Mouse (Mus musculus) heart, postnatal 4 days (tissue): ENCODE data around the gene Zc3hav1. TPM values are rescaled to one million over a fixed set of nuclear protein-coding genes. Genes with fewer than 3 reads are reported as not detected.

ENCODE experiments used
- DNase-seq: peaks from one replicate; pipeline ENCODE4 v3.0.0; 2021
- total RNA-seq, 2 experiments: library from RNA; stranded (reverse); gene quantifications; 2 replicates each; pipeline ENCODE4 v1.2.3; 2021

Gene Zc3hav1
- total RNA-seq, 2 experiments from 2014 or later, result 20.5 to 21.6 TPM

- DNase-seq, result no peak
Observed at GRCm38 (mm10) chr6:38352451-38352850, 2.0 kb downstream of the Zc3hav1 start.

DNA sequence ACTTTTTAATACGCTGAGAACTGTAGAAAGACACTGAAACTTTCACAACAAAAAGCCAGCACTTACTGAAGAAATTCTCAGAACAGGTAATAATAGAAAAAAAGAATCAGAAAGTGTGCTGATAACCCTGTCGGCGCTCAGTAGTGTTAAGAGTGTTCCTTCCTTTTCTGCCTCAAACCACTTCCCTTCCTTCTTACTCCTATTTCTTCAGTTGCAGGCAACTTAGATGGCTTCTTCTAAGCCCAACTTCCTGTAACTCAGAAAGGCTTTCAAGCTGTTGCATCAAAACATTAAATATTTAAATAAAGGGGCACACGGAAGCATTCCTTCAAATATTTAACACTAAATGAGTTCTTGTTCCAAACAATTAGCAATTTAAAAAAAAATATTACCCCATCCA lies 2.5 kb downstream of the Zc3hav1 start:
- no peak for DNase-seq

- no peak for DNase-seq
Observed at GRCm38 (mm10) chr6:38349806-38350205, 4.6 kb downstream of the Zc3hav1 start.

GRCm38 (mm10) chr6:38348811-38349453 lies 5.5 kb downstream of the Zc3hav1 start:
- no peak for DNase-seq

GRCm38 (mm10) chr6:38347875-38348274 lies 6.5 kb downstream of the Zc3hav1 start:
- DNase-seq, result no peak

DNA sequence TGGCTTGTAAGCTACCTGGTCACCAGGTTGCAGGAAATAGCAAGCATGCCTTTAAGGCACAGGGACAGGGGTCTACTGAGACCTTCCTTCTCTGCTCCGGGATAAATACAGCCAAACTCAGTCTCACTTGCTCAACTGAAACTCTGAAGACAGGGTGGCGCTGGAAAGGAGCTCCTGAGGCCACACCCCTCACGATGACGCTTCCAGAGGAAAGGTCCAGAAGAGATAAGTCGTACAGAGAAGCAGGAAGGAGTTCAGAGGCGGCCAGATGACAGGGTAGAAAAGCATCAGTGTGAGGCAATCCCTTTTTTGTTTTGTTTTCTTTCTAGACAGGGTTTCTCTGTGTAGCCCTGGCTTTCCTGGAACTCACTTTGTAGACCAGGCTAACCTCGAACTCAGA lies 8.6 kb downstream of the Zc3hav1 start:
- DNase-seq, result peak; percentile 48

DNA sequence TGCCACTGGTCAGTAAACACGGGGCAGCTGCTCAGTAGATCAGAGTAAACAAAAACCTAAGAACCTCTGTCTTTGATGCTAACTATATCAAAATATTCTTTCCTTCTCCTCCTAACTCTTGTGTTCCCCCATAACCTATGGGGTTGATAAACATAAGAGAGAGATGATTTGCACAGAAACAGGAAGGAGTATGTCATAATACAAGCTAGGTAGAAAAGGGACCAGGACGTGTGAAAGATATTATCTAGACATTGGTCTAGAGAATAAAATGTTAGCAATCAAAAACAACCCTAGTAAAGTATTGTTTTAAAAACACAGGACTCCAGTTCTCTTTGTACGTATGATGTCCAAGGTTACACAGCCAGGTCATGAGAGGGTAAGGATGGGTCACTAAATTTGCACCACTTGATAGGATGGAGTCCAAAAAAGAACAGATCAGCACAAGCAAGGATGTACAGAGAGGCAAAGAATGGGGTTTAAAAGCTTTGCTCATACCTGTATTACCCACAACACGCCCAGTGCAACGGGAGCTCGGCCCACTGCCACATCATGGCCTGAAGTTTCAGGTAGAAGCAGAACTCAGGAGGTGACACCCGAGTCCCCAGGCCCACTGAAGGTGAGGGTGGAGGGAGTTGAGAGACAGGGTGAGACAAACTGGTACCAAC lies 10.3 kb downstream of the Zc3hav1 start:
- DNase-seq, result no peak

GRCm38 (mm10) chr6:38343581-38343980 lies 10.8 kb downstream of the Zc3hav1 start:
- no peak for DNase-seq

DNA sequence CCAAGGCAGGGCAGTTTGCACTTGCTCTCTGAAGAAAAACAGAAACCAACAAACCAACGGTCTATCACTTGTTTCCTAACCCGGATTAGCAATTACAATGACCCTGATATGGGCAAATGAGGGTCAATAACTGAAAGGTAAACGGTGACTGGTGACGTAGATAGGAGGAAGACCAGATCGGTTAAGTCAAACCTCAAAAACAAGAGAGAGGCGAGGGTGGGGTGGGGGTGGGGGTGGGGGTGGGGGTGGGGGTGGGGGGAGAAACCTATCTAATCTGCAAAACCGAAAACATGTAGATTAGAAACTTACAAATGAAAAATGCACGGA lies 11.8 kb downstream of the Zc3hav1 start:
- no peak for DNase-seq

GRCm38 (mm10) chr6:38341751-38342665 lies 12.4 kb downstream of the Zc3hav1 start:
- DNase-seq, result no peak

DNA sequence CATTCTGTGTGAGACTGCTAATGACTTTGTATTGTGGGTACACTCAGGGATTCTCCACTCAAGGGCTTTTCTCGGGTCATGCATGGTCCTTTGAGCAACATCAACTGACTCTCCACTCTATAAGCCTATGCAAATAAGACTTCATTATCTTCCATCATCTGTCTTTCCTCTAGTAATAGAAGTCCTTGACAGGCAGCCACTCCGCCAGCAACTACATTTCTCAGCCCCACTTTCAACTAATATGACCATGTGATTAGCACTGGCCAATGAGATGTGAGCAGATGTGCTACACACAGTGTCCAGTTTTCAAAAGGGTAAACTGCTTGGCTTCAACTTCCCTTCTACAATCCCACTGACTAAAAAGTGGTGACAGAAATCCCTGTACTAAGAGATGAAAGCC lies 15.3 kb downstream of the Zc3hav1 start:
- no peak for DNase-seq

GRCm38 (mm10) chr6:38337951-38338350 lies 16.5 kb downstream of the Zc3hav1 start:
- no peak for DNase-seq

GRCm38 (mm10) chr6:38337166-38337705 lies 17.2 kb downstream of the Zc3hav1 start:
- no peak for DNase-seq

DNA sequence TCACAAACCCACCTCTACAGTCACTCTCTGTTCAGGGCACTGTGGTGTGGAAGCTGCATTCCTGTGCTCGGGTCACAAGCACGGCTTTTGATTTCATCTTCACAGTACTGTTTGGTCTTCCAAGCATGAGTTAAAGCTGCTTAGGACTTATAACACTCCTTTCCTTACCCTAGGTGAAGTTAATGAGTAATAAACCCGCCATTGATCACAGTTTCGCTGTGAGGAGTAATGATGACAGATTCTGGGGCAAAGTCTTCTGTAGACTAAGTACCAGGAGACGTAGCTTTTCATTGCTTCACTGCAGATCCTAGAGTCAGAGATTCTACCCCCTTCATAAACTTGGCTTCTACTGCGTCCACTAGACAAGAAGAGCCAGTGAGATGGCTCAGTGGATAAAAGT lies 19.1 kb downstream of the Zc3hav1 start:
- no peak for DNase-seq

DNA sequence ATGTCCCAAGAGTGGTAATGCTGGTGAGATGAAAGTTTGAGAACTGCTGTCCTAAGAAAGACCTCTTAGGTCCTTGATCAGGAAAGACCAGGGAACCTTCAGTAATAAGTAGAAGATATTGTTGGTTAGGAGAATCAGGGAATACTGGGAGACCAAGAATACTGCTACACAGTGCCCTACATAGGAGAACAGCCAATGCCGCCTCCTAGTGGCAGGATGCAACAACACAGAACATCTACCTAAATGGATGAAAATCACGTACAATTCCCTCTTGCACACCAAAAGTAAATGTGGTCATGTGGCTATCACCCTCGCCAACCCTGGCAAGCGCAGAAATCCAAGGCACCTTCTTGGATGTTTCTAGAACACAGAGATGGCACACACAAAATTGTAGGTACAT lies 27.8 kb downstream of the Zc3hav1 start:
- peak; percentile 51 for DNase-seq

DNA sequence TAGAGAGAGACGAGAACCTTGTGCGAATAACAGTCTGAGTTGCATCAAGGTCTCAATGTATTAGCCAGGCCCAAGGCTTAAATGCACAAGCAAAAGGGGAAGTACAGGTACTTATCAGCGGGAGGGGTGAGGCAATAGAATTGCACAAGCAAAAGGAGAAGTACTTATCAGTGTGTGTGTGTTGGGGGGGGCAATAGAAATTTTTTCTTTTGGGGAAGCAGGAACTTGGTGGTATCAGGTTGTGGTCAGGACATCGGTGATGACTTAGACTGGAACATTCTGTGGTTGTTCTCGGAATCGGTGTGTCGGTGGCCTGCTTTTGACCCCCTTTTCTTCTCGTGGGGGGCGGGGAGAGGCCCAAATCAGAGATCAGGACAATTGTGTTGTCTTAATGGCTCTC lies 33.8 kb downstream of the Zc3hav1 start:
- DNase-seq, result no peak

GRCm38 (mm10) chr6:38316050-38316449 lies 38.4 kb downstream of the Zc3hav1 start:
- no peak for DNase-seq

DNA sequence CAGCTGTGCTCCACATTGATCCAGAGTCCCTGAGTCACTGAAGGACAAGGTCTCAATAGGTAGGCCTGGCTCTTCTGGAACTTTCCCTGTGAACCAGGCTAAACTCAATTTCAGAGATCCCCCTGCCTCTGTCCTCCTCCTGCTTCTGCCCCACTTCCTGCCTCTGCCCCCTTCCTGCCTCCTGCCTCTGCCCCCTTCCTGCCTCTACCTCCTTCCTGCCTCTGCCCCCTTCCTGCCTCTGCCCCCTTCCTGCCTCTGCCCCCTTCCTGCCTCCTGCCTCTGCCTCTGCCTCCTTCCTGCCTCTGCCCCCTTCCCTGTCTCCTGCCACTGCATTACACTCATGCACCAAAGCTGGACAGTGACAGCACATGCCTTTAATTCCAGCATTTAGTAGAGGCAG lies 44.7 kb downstream of the Zc3hav1 start:
- DNase-seq, result no peak

DNA sequence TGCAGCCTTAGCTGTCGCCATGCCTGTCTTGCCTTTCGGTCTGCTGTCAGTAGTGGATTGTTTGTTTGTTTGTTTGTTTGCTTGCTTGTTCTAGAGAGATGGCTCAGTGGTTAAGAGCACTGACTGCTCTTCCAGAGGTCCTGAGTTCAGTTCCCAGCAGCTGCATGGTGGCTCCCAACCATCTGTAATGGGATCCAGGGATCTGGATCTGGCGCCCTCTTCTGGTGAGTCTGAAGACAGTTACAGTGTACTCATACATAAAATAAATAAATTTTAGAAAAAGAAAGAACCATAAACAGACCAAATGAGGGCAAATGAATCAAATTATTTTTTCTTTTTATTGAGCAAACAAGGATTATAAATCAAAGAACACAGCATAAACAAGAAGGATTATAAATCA lies 49.4 kb downstream of the Zc3hav1 start:
- DNase-seq, result peak; percentile 11

- DNase-seq, result peak; percentile 81
Observed at GRCm38 (mm10) chr6:38298761-38299401, 55.5 kb downstream of the Zc3hav1 start, which contains the start of gene Zc3hav1l. TSS of gene Zc3hav1l (minus strand) at chr6:38299259.

DNA sequence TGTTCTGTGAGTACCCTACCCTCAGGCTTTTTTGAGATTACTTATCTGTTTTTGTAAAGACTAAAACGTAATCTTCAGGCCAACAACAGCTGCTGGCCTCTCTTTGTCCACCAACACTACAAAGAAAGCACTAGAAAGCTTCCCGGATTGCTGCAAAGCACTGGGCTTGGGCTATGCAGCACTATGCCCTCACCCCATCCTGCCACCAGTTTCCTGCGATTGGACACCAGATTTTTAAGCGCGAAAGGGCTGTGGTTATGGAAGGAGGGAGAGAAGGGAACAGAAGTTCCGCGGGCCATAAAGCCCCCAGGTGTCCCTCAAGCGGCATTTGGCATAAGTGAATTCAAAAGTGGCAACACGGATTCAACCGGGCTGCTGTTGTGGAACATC lies 56.2 kb downstream of the Zc3hav1 start:
- peak; percentile 9 for DNase-seq

DNA sequence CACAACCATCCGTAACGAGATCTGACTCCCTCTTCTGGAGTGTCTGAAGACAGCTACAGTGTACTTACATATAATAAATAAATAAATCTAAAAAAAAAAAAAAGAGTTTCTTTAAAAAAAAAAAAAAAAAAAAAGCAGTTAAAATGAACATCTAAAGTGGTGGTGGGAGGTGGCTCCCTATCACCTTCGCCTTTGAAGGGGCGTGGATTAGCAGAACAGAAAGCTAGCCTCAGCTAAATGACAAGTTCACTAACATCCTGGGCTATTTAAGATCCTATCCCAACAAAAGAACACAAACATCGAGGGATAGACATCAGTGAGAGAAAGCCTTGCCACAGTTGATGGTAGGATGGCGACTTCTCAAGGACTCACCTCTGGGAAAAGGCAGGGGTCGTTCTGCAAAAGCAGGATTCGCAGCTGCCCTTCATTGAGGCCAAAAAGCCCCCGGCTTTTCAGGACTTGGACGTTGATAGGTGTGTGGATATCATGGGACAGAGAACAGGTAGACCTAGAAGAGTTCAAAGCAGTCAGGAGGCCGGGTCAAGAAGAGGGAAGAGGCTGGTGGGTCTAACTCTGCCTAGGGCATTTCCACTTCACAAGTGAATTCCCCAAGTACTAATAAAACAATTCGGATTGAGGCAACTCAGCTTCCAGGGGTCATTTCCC lies 56.7 kb downstream of the Zc3hav1 start:
- DNase-seq, result no peak
